Mouse (Mus musculus) splenic B cell, adult 2 months (primary cell): ENCODE results near the gene Fscn1.

Source experiments
- DNase-seq: peaks from one replicate; pipeline ENCODE4 v3.0.0-alpha.2; 2011; ENCODE audit warnings: low read depth, low spot score
- H3K27me3 ChIP-seq: 2 replicates; pipeline ENCODE4 v1.6.1; 2012; ENCODE audit warnings: mild to moderate bottlenecking, low read length, moderate library complexity, mixed read lengths; ENCODE audit not compliant: control insufficient read depth, poor library complexity, insufficient read depth, severe bottlenecking
- H3K36me3 ChIP-seq: 2 replicates; pipeline ENCODE4 v1.6.1; 2012; ENCODE audit warnings: mild to moderate bottlenecking, low read length, moderate library complexity, mixed read lengths; ENCODE audit not compliant: control insufficient read depth, poor library complexity, insufficient read depth, severe bottlenecking

Fscn1 gene

DNA sequence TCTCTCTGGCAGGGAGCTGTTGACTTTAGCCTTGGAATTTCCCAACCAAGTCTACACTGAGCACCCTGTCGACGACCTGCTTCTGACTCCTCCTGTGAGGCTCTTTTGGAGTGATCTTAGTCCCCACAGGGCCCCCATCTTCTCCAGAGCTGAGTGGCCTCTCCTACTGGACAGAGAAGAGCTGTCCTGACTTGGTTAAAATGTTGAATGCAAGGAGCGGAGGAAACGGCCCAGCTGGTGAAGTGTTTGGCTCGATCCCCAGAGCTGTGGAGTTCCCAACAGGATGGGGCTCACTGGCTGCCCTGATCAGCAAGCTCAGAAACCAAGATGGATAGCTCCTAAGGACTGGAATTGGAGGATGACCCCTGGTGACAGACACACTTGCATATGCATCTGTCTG, 16.4 kb downstream of the Fscn1 start:
- Histone ChIP-seq H3K36me3 (no peaks in the 10 kb centered on the region), H3K27me3 (no peaks in the 10 kb centered on the region)
- DNase-seq = no peak

DNA sequence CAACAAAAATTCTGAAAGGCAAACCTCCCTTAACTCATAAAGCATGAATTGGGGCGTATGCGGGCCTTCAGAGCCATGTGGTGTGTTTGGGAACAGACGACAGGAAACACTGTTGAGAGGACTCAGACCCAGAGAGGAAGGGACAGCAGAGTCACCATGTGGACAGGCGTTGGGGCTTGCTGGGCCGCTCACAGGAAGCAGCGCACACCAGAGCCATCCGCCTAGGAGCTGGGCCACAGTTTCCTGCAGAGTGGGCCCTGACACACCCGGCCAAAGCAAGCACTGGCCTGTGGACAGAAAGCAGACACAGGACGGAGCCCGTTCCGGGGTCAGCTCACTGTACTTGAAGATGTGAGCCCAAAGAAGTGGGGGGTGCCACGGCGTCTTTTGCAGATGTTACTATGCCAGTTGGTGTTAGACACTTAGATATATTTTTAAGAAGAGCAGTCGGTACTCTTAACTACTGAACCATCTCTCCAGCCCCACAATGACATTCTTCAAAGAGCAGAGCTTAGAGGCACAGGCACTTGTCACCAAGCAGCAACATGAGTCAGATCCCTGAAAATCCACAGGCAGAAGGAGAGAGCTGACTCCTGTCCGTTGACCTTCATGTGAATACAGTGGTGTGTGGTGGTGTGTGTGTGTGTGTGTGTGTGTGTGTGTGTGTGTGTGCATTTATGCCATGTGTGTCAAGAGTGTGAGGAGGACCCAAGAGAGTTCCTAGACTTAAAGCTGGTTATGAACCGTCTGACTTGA, 22.1 kb downstream of the Fscn1 start:
- no peaks in the 10 kb centered on the region for H3K36me3 ChIP-seq
- H3K27me3 ChIP-seq = no peaks in the 10 kb centered on the region
- no peak for DNase-seq

DNA sequence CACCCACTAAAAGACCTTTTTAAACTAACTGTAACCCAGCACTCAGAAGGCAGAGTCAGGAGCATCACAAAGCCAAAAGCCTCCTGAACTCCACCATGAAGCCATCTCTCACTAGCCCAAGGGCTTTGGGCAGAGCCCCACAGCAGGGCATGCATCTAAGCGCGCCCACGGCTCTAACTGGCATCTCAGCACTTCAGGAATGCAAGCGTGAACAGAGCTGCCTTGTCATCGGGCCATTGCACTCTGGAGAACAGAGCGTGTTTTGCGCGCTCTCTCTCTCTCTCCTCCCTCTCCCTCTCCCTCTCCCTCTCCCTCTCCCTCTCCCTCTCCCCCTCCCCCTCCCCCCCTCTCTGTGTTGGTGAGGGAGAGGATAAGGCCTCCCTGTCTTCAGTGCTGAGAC, 23.0 kb downstream of the Fscn1 start:
- Histone ChIP-seq H3K27me3 (no peaks in the 10 kb centered on the region), H3K36me3 (no peaks in the 10 kb centered on the region)
- no peak for DNase-seq

GRCm38 (mm10) chr5:142984271-142984670, 24.1 kb downstream of the Fscn1 start:
- H3K27me3 ChIP-seq = no peaks in the 10 kb centered on the region
- no peak for DNase-seq
- H3K36me3 ChIP-seq = no peaks in the 10 kb centered on the region

GRCm38 (mm10) chr5:142988520-142988919, 28.4 kb downstream of the Fscn1 start:
- Histone ChIP-seq H3K27me3 (no peaks in the 10 kb centered on the region), H3K36me3 (peaks cover 18% of the 10 kb centered on the region)
- no peak for DNase-seq

GRCm38 (mm10) chr5:142989167-142989566, 29.0 kb downstream of the Fscn1 start:
- DNase-seq = no peak
- no peaks in the 10 kb centered on the region for H3K27me3 ChIP-seq
- H3K36me3 ChIP-seq = peaks cover 18% of the 10 kb centered on the region

DNA sequence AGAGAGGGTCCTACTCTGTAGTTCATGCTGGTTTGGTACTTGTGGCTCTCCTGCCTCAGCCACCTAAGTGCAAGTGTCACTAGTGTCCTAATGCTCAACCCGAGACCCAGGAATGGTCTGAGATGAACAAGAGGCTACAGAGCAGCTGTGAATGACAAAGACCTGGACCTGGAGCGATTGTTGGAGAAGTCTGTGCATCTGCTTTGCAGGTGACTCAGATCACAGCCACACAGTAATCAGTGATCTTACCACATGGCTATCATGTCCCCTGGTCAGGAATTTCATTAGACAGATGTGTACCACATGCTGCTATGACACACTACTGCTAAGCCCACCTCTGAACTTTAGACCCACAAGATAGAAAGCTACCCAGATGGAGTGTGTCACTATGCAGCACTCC, 34.6 kb downstream of the Fscn1 start:
- H3K36me3 ChIP-seq = peaks cover 20% of the 10 kb centered on the region
- DNase-seq = no peak
- H3K27me3 ChIP-seq = no peaks in the 10 kb centered on the region

- H3K36me3 ChIP-seq = peaks cover 10% of the 10 kb centered on the region
- H3K27me3 ChIP-seq = no peaks in the 10 kb centered on the region
- no peak for DNase-seq
Observed at GRCm38 (mm10) chr5:142997526-142997925, 37.4 kb downstream of the Fscn1 start.

DNA sequence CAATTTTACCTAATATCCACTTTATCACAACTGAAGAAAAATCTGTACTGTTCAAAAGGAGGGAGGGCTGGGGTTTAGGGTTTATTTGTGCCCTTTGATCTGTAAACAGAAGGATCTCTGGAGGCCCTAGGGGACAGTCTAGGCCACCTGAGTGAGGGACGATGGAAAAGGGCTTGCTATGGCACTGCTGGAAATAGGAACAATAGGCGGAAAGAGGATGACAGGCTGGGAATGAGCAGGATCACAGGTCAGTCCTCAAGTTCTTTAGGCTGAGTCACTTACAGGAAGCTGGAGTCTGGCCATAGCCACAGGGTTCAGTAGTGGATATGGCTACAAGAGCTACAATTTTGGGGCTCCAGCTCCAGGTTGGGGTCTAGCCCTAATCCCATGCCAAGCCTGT, 38.0 kb downstream of the Fscn1 start:
- peaks cover 5% of the 10 kb centered on the region for H3K36me3 ChIP-seq

DNA sequence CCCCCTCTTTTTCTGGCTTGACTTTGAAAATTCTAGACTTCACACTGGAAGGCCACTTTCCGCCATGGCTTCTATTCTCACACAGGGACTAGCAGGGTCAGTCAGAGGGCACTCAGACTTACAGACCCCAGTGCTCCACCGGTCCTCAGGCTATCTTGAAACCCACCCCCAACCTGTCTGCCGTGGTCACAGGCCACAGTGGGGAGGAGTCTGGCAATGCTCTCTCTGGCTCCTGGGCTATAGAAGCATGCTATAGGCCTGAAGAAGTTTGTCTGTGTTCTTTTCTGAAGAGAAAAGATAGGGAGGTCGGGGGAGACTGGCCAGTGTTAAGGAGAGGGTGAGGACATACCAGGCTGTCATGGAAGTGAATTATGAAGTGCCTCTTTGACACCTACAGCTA, 39.9 kb downstream of the Fscn1 start:
- DNase-seq = no peak
- peaks cover 2% of the 10 kb centered on the region; the same call in 1 of the 2 replicates for H3K36me3 ChIP-seq
- H3K27me3 ChIP-seq = no peaks in the 10 kb centered on the region

More for the DNA sequence above, 38.0 kb downstream of the Fscn1 start:
- DNase-seq = no peak
- H3K27me3 ChIP-seq = no peaks in the 10 kb centered on the region

GRCm38 (mm10) chr5:143000654-143001500, 40.7 kb downstream of the Fscn1 start:
- Histone ChIP-seq H3K27me3 (no peaks in the 10 kb centered on the region), H3K36me3 (peaks cover 2% of the 10 kb centered on the region; the same call in 1 of the 2 replicates)
- peak; percentile 22 for DNase-seq

GRCm38 (mm10) chr5:143009383-143009782, 49.2 kb downstream of the Fscn1 start:
- peaks cover 8% of the 10 kb centered on the region for H3K36me3 ChIP-seq
- no peak for DNase-seq
- no peaks in the 10 kb centered on the region for H3K27me3 ChIP-seq

GRCm38 (mm10) chr5:143017401-143017800, 57.3 kb downstream of the Fscn1 start:
- no peak for DNase-seq
- Histone ChIP-seq H3K27me3 (no peaks in the 10 kb centered on the region), H3K36me3 (peaks cover 13% of the 10 kb centered on the region)
